Mouse (Mus musculus) intestine, postnatal 0 days (tissue): ENCODE data around the gene Mgat2. TPM values are rescaled to one million over a fixed set of nuclear protein-coding genes. Genes with fewer than 3 reads are reported as not detected.

Experiments used
- ATAC-seq: fragments of 200-750 bp; cut with Nextera tagmentation; 2 replicates; pipeline ENCODE4 v1.8.0; 2017; ENCODE audit warnings: mild to moderate bottlenecking, moderate TSS enrichment, moderate library complexity
- H3K27ac ChIP-seq: fragments of 300-500 bp; sonication (generic); 2 replicates; pipeline ENCODE4 v1.5.1; 2014; ENCODE audit warnings: mild to moderate bottlenecking, low read depth, low read length, moderate library complexity
- H3K27me3 ChIP-seq: fragments of 300-500 bp; sonication (generic); replicated peaks from 2 replicates; pipeline ENCODE4 v1.6.1; 2014; ENCODE audit warnings: low read length, mixed read lengths; ENCODE audit not compliant: control insufficient read depth, insufficient read depth
- H3K36me3 ChIP-seq: fragments of 300-500 bp; sonication (generic); 2 replicates; pipeline ENCODE4 v1.6.1; 2014; ENCODE audit warnings: mild to moderate bottlenecking, moderate library complexity; ENCODE audit not compliant: control insufficient read depth, insufficient read depth
- H3K4me1 ChIP-seq: fragments of 300-500 bp; sonication (generic); replicated peaks from 2 replicates; pipeline ENCODE4 v1.6.1; 2014; ENCODE audit warnings: antibody characterized with exemption, low read length, mixed read lengths; ENCODE audit not compliant: control insufficient read depth, insufficient read depth
- H3K4me2 ChIP-seq: fragments of 300-500 bp; sonication (generic); replicated peaks from 2 replicates; pipeline ENCODE4 v1.6.1; 2014; ENCODE audit warnings: low read depth, mild to moderate bottlenecking, moderate library complexity
- H3K4me3 ChIP-seq: fragments of 300-500 bp; sonication (generic); 2 replicates; pipeline ENCODE4 v1.5.1; 2014; ENCODE audit warnings: low read depth, low read length
- H3K9ac ChIP-seq: fragments of 300-500 bp; sonication (generic); 2 replicates; pipeline ENCODE4 v1.6.1; 2014; ENCODE audit warnings: mild to moderate bottlenecking, low read depth, low read length
- H3K9me3 ChIP-seq: fragments of 300-500 bp; sonication (generic); 2 replicates; pipeline ENCODE4 v1.6.1; 2016; ENCODE audit warnings: mixed run types; ENCODE audit not compliant: control insufficient read depth
- CTCF ChIP-seq: sonication (generic); IDR thresholded peaks from 2 replicates; pipeline ENCODE4 v1.5.1; 2016; ENCODE audit warnings: low read depth, mild to moderate bottlenecking, control low read depth, antibody characterized with exemption, moderate library complexity
- WGBS: fragments of 180-500 bp; shearing (Covaris S2); extraction: QIAGEN DNeasy Blood & Tissue Kit; methylation state at CpG from one replicate; pipeline ENCODE4 v1.1.7; 2014; 5-methylcytosine and 5-hydroxymethylcytosine counted together
- polyA plus RNA-seq: library from polyadenylated mRNA; unstranded; fragments of >200 nt; fragmentation: Nextera tagmentation; extraction: Ambion mirVana; gene quantifications from 2 replicates; pipeline ENCODE4 v1.2.1, GENCODE M21; 2015

The Mgat2 gene
- polyA plus RNA-seq, 1 experiment from 2014 or later = 46.9 TPM

DNA sequence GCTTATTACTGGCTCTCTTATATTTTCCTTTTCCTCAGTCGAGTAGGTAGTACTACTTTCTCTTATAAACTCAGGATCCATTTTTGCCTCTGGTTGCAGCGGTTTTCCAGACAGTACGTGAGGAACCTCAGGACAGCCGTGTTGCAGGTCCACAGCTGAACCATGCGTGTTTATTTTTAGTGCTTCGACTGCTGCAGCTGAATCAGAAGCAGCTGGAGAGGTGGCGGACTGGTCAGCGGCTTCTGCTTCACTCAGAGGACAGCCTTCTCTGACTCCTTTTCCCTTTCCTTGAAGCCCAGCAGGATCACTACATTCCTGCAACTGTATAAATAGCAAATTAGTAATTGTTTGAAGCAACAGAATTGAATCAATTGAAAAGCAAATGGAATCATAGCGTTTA lies 6.1 kb downstream of the Mgat2 start:
- no peak overlapping the region for H3K4me2 ChIP-seq
- H3K4me3 ChIP-seq = no peak overlapping the region
- H3K36me3 ChIP-seq = peaks cover 4% of the 10 kb centered on the region; the same call in 1 of the 2 replicates
- ATAC-seq = no peak
- H3K27ac ChIP-seq = no peak overlapping the region
- no peaks in the 10 kb centered on the region for H3K9me3 ChIP-seq
- H3K27me3 ChIP-seq = no peaks in the 10 kb centered on the region
- H3K9ac ChIP-seq = no peak overlapping the region
- H3K4me1 ChIP-seq = peaks cover 7% of the 10 kb centered on the region; the same call in 1 of the 2 replicates
- 88% methylated on average over 9 of the region's 9 CpGs for WGBS
- no peak for TF ChIP-seq CTCF

- ATAC-seq = no peak
- Histone ChIP-seq H3K4me3 (no peak overlapping the region), H3K4me2 (no peak overlapping the region), H3K9me3 (no peaks in the 10 kb centered on the region), H3K27me3 (no peaks in the 10 kb centered on the region), H3K4me1 (0 out of 2 replicates have a peak, but pooled peaks cover 2% of the 10 kb centered on the region), H3K9ac (no peak overlapping the region), H3K36me3 (peaks cover 4% of the 10 kb centered on the region; the same call in 1 of the 2 replicates), H3K27ac (no peak overlapping the region)
- peak; percentile 55 for TF ChIP-seq CTCF
- 92% methylated on average over 1 of the region's 1 CpGs for WGBS
Measured at GRCm38 (mm10) chr12:69190522-69190921, 6.6 kb downstream of the Mgat2 start.

DNA sequence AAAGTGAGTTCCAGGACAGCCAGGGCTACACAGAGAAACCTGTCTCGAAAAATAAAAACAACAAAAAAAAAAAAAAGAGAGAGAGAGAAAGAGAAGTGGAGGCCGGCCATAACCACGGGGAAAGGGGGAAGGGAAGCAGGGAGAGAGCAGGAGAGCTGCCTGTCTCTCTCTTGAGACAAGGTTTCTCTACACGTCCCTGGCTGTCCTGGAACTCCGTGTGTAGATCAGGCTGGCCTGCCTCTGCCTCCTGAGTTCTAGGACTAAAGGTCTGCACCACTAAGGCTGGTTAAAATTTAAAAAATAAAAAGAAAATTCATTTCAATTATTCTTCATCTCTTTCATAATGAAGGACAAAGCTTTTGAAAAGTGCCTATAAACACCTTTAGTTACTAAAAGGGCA lies 7.4 kb downstream of the Mgat2 start:
- Histone ChIP-seq H3K4me1 (no peaks in the 10 kb centered on the region; the same call in 1 of the 2 replicates), H3K4me3 (no peak overlapping the region), H3K27me3 (no peaks in the 10 kb centered on the region), H3K9ac (no peak overlapping the region), H3K27ac (no peak overlapping the region), H3K36me3 (peaks cover 4% of the 10 kb centered on the region; the same call in 1 of the 2 replicates), H3K4me2 (no peak overlapping the region), H3K9me3 (no peaks in the 10 kb centered on the region)
- ATAC-seq = no peak
- WGBS = 91% methylated on average over 5 of the region's 5 CpGs
- TF ChIP-seq CTCF = no peak

DNA sequence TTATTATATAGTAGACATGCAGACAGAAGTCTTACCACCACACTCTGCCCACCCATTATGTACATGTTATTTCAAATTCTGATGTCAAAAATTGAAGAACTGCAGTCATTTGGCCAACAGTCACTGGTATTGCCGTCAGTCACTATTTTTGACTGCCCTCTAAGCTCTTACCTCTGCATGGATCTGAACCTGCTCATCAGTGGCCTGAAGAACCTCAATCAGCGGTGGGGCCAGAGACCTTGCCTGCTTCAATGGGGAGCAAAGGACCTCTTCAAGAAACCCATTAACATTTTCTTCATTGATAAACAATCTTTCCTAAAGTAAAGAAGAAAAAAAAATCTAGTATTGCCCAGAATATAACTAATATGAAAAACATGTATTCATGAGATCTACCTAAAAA lies 8.7 kb downstream of the Mgat2 start:
- no peak overlapping the region for H3K9ac ChIP-seq
- H3K36me3 ChIP-seq = peaks cover 4% of the 10 kb centered on the region; the same call in 1 of the 2 replicates
- ATAC-seq = no peak
- no peak overlapping the region for H3K4me2 ChIP-seq
- 90% methylated on average over 2 of the region's 2 CpGs for WGBS
- no peak for TF ChIP-seq CTCF
- H3K4me3 ChIP-seq = no peak overlapping the region
- H3K27me3 ChIP-seq = no peaks in the 10 kb centered on the region
- H3K9me3 ChIP-seq = no peaks in the 10 kb centered on the region
- H3K27ac ChIP-seq = no peak overlapping the region
- no peaks in the 10 kb centered on the region; the same call in 1 of the 2 replicates for H3K4me1 ChIP-seq

- Histone ChIP-seq H3K4me1 (no peaks in the 10 kb centered on the region; the same call in 1 of the 2 replicates), H3K27me3 (no peaks in the 10 kb centered on the region), H3K9me3 (no peaks in the 10 kb centered on the region), H3K9ac (peak within 1 kb of the TSS; percentile 83), H3K4me3 (peak within 1 kb of the TSS; percentile 96), H3K36me3 (peaks cover 12% of the 10 kb centered on the region; the same call in 1 of the 2 replicates), H3K4me2 (peak within 1 kb of the TSS; percentile 93), H3K27ac (peak within 1 kb of the TSS; percentile 89)
- TF ChIP-seq CTCF = no peak
- WGBS = under 1% methylated on average over 75 of the region's 75 CpGs
- peak; percentile 59 for ATAC-seq
Measured at GRCm38 (mm10) chr12:69196444-69197377, 12.8 kb downstream of the Mgat2 start, which contains the start of gene Gm49383. Gene Gm49383 (minus strand): TSS chr12:69197104.

- Histone ChIP-seq H3K27ac (peak overlapping the region; percentile 89), H3K27me3 (no peaks in the 10 kb centered on the region), H3K9ac (peak overlapping the region; percentile 83), H3K4me2 (peak overlapping the region; percentile 93), H3K36me3 (peaks cover 15% of the 10 kb centered on the region; the same call in 1 of the 2 replicates), H3K9me3 (no peaks in the 10 kb centered on the region), H3K4me3 (peak overlapping the region; percentile 96), H3K4me1 (no peaks in the 10 kb centered on the region; the same call in 1 of the 2 replicates)
- WGBS = under 1% methylated on average over 94 of the region's 94 CpGs
- peak; percentile 21; the same call in 1 of the 2 replicates for TF ChIP-seq CTCF
- ATAC-seq = peak; percentile 77
Measured at GRCm38 (mm10) chr12:69197378-69198163, 13.6 kb downstream of the Mgat2 start.
